Mouse (Mus musculus): ENCODE measurements around the gene Tbp.
A peak's percentile ranks its signal among the peaks of the same experiment; 100 is the strongest.

The Tbp gene

GRCm38 (mm10) chr17:15499656-15500394 lies at the start of gene Tbp, which contains the start of gene Psmb1:
TSS of gene Tbp (plus strand) at chr17:15499888.
TSS of gene Psmb1 (minus strand) at chr17:15499751.
- peak; percentile 96 for DNase-seq (ENCODE audit: low spot score)

- no peak for DNase-seq (ENCODE audit: low spot score)
Observed at GRCm38 (mm10) chr17:15455203-15455602, 44.5 kb upstream of the Tbp start.

- DNase-seq (ENCODE audit: low spot score), result no peak
Observed at GRCm38 (mm10) chr17:15456595-15456994, 43.1 kb upstream of the Tbp start.

GRCm38 (mm10) chr17:15459761-15460160 lies 39.9 kb upstream of the Tbp start:
- DNase-seq (ENCODE audit: low spot score), result no peak

GRCm38 (mm10) chr17:15461921-15462495 lies 37.7 kb upstream of the Tbp start:
- DNase-seq (ENCODE audit: low spot score), result no peak

- DNase-seq (ENCODE audit: low spot score), result peak; percentile 85
Observed at GRCm38 (mm10) chr17:15467669-15468068, 32.0 kb upstream of the Tbp start.

- no peak for DNase-seq (ENCODE audit: low spot score)
Observed at GRCm38 (mm10) chr17:15472671-15473070, 27.0 kb upstream of the Tbp start.

- DNase-seq (ENCODE audit: low spot score), result no peak
Observed at GRCm38 (mm10) chr17:15490542-15490941, 9.1 kb upstream of the Tbp start.

- DNase-seq (ENCODE audit: low spot score), result peak; percentile 97
Observed at GRCm38 (mm10) chr17:15497882-15498752, 1.6 kb upstream of the Tbp start.

GRCm38 (mm10) chr17:15498753-15499113 lies 955 bp upstream of the Tbp start:
- DNase-seq (ENCODE audit: low spot score), result no peak

GRCm38 (mm10) chr17:15510694-15511093 lies 11.0 kb downstream of the Tbp start:
- DNase-seq (ENCODE audit: low spot score), result no peak

GRCm38 (mm10) chr17:15517776-15518175 lies 18.1 kb downstream of the Tbp start:
- DNase-seq (ENCODE audit: low spot score), result no peak

GRCm38 (mm10) chr17:15518186-15518585 lies 18.5 kb downstream of the Tbp start:
- DNase-seq (ENCODE audit: low spot score), result no peak

GRCm38 (mm10) chr17:15518766-15519165 lies 19.1 kb downstream of the Tbp start:
- DNase-seq (ENCODE audit: low spot score), result no peak

GRCm38 (mm10) chr17:15526304-15526703 lies 26.6 kb downstream of the Tbp start:
- no peak for DNase-seq (ENCODE audit: low spot score)

GRCm38 (mm10) chr17:15526986-15527810 lies 27.5 kb downstream of the Tbp start, which contains the start of gene Pdcd2:
TSS of gene Pdcd2 (minus strand) at chr17:15527301.
- DNase-seq (ENCODE audit: low spot score), result peak; percentile 97

GRCm38 (mm10) chr17:15527811-15528136 lies 28.1 kb downstream of the Tbp start:
- no peak for DNase-seq (ENCODE audit: low spot score)

- no peak for DNase-seq (ENCODE audit: low spot score)
Observed at GRCm38 (mm10) chr17:15528887-15529286, 29.2 kb downstream of the Tbp start.

- DNase-seq (ENCODE audit: low spot score), result peak; percentile 56
Observed at GRCm38 (mm10) chr17:15530141-15530540, 30.5 kb downstream of the Tbp start.

GRCm38 (mm10) chr17:15535162-15535800 lies 35.6 kb downstream of the Tbp start:
- no peak for DNase-seq (ENCODE audit: low spot score)

- DNase-seq (ENCODE audit: low spot score), result no peak
Observed at GRCm38 (mm10) chr17:15535943-15536342, 36.3 kb downstream of the Tbp start.

All from testis, postnatal 10 days (tissue).